Mouse (Mus musculus): ENCODE measurements around the gene Tmem243. TPM values are rescaled to one million over a fixed set of nuclear protein-coding genes. Genes with fewer than 3 reads are reported as not detected.
A peak's percentile ranks its signal among the peaks of the same experiment; 100 is the strongest.
"Not testable (repeated sequence)": the region's sequence is repeated elsewhere in the genome, so short reads cannot be mapped to it uniquely, and the experiment has no call there.

Tmem243 gene
- total RNA-seq, 2 experiments from 2014 or later, result 10.0 to 12.3 TPM

DNA sequence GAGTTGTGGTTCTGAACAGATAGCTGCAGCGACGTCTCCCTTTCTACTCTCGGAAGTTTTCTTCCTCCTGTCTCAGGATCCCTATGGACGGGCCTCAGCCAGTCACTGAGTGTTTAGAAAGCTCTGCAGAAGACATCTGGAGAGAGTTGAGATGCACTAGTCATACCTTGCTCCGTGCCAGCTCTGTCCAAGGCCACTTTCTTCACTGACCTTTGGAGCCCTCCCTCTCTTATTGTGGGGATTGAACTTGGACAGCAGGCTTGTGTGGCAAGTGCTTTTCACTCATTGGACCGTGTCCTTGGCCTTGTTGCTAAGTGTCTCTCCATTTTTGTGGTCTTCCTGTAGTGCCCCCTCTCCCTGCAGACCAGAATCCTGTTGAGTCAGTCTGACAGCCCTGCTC, 6.3 kb downstream of the Tmem243 start:
- DNase-seq, result no peak

DNA sequence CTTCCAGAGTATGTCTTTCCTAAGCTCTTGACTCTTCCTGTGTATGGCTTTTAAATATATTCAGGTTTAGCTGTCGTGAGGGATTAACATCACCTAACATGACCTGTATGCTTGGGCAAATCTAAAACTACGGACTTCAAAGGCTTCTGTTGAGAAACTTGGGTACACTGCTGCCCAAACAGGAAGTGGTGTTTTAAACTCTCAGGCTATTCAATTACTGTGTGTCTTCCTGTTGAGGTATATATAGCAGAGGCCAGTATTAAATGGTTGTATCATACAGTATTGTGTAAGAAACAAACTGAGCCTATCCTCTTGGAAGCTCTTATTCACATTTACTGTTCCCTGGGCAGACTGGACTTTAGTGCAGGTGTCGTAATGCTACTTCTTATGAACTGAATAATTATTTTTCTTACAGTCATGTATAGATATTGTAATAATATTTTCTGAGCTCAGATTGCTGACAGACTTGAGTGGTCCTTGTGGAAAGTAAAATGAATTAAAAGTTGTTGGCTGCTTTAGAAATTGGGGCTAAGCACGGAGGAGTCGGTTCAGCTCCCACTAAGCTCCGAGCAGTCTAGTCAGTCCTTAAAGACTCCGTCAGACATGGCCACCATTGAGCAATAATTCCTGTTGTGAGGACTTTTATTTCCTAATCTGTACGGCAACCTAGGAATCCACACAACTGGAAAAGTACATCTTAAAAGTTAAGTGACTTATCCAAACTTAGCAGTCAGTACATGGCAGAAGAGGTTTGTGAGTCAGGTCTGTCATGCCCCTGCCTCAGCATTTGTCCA, 7.0 kb downstream of the Tmem243 start:
- DNase-seq, result no peak

DNA sequence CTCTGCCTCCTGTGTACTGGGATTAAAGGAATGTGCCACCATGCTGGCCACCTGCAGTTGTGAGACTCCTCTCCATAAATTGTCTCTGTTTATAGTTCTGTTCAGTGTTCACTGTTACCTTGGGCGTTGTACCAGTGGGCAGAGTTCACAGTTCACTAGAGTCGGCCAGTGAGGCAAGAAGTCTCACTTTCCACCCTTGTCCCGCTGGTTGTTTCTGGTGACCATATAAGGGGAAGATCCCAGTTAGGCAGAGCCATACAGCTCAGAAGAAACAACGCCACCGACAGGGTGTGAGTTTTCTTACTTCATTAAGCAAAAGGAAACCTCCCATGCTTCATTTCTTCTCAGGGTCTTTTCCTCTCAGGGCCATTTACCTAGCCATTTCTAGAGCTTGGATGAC, 8.0 kb downstream of the Tmem243 start:
- no peak for DNase-seq

DNA sequence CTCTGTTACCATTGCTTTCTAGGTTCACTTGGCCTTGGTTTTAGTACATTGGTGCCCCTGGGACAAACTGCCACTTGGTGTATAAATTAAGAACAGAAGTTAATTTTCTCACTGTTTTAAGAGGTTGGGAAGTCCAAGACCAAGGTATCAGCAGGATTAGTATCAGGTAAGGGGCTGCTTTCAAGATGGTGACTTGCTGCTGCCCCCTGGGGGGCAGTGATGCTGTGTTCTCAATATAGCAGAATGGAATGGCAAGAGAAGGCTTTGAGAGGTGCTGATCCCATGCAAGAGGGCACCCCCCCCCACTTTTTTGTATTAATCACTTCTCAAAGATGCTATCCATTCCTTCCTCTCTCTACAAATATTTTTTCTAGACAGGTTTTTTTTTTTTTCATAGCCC, 9.1 kb downstream of the Tmem243 start:
- no peak for DNase-seq

DNA sequence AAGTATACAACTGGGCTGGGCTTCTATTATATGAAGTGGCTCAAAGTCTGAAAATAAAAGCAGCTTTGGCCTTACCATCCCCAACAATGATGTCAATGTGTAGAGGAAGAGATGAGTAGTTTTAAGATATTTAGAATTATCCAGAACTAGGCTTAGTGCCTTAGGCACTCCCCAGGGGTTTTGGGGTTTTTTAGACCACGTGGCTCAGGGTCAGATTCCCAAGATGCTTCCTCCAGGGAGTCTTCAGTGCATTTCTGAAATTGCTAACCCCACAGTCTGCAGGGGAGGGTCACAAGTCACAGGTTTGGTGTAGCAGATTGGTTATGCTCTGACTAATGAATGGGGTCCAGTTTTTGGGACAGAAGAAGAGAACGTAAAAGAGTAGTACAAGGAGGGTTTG, 10.8 kb downstream of the Tmem243 start:
- DNase-seq, result no peak

DNA sequence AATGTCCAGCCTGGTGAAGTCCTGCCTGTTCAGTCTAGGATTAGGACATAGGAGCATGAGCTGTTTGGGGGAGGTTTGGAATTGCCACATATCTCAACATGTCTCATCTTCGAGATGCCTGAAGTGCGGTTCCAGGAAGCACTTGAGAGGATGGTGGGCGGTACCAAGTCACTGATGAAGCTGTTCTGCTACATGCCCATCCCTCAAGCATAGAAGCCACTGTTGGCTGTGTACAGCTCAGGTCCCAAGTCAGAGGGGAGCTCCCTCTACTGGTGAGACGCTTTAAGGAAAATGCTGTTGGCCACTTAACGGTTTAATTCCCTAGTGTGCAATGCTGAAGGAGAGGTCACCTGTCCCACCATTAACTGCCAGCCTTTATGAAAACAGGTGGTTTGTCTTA, 11.3 kb downstream of the Tmem243 start:
- peak; percentile 53 to 75 for DNase-seq

DNA sequence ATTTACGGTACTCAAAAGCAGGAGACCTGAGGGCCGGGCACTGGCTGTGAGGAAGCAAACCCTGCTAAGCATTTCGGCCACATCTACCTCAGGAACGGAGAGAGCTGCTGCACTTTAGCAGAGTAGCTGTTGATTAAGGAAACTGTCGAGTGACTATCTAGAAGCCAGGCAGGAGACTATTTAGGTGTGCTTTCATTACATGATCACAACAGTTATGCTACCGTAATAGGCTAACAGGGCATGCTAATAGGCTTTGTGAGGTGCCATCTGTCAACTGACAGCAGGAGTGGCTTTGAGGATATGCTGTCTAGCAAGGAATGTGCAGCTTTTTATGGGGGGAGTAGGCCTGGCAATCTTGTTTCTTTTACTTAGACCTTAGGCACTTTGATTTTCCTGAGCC, 13.7 kb downstream of the Tmem243 start:
- no peak for DNase-seq

DNA sequence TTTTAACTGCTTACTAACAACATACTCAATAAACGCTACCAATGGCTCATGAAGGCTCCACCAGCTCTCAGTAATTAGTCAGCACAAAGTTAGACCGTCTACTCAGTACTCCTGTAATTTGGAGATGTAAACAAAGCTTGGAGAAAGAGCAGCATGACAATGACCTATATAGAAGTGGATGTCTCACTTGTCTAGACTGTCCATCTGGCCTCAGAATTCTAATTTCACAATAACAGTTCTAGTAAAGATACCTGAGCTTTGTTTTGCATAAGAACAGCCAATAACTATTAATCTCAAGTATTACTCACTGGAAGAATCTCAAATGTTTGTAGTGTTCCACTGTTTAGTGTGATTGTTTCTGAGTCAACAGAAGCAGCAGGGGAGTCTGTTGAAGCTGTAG, 23.7 kb downstream of the Tmem243 start:
- no peak for DNase-seq

DNA sequence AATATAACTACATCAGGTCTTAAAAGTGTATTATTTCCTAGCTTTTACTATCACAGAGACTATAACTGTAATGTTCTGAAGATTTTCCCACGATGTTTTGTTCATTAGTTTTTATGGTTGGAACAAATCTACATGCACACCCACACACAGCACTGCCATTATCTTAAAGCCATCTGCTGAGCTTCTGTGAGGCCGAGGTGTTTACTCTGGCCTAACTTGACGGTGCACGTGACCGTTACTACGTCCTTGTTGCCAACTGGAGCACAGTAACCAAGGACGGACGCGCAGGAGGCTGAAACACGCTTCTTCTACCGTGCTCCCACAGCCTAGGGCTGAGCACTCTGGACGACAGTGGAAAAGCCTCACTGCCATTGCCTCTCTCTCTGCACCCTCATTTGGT, 28.1 kb downstream of the Tmem243 start:
- DNase-seq, result no peak

DNA sequence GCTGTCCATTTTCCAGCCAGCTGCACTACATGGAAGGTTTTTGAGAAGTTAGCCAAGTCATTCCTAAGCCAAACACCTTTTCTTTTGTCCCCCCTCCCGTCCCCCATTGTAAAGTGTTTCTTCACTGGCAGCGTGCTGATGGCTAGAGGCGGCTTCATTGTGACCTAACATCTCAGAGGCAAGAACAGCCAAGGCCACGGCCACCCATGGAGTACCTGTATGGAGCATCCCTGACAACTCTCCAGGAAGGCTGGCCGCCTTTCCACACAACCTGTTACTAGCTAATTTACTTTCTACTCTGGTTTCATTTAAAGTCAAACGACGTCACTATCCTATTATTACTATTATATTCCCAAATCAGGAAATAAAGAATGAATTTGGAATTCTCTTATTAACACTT, 31.3 kb downstream of the Tmem243 start:
- DNase-seq, result no peak

DNA sequence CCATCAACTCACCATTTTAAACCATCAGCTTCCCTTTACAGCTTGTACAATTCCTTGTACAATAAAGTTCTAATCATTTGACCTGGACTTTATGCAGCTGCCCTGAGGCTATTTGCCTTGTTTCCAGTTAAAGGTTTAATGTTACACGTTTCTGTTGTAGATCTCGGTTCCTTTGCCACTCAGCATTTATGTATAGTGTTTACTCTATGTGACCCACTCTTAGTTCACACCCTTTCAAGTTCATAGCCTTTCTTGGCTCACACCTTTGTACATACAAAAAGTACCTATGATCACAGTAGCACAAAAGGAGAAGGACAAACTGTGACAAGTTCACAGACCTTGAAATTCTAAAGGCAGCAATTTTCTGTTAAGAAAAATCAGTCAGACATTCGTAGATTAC, 35.1 kb downstream of the Tmem243 start:
- DNase-seq, result no peak

DNA sequence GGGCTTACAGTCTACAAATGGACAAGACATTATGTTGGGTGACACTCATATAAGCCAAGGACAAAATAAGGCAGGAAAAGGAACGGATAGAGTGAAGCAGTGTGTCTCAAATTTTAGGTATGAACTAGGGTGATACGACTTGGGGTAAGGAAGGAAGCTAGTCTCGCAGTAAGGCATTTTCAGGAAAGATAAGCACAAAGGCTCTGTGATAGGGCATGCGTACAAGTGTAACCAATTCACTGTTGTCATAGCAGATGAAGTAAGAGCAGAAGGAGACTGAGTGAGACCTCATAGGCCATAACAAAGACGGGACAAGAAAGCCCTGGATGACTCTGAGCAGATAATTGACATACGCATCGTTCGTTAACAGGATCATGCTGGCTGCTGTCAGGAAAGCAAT, 40.3 kb downstream of the Tmem243 start:
- DNase-seq, result no peak

DNA sequence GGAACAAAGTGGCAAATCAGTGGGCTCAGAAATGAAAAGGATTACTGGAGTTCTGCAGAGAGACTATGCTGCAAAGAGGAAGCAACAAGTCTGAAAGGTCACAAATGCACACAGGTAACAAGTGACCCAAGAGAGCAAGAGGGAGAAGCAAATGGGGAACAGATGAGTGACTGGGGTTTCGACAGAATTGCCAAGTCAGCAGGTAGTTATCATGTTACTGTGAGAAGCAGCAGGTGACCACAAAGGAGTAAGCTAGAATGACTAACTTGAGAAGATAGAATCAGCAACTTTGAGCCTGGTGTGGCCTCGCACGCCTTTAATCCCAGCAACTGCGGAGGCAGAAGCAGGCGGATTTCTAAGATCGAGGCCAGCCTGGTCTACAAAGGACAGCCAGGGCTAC, 41.9 kb downstream of the Tmem243 start:
- DNase-seq, result no peak

DNA sequence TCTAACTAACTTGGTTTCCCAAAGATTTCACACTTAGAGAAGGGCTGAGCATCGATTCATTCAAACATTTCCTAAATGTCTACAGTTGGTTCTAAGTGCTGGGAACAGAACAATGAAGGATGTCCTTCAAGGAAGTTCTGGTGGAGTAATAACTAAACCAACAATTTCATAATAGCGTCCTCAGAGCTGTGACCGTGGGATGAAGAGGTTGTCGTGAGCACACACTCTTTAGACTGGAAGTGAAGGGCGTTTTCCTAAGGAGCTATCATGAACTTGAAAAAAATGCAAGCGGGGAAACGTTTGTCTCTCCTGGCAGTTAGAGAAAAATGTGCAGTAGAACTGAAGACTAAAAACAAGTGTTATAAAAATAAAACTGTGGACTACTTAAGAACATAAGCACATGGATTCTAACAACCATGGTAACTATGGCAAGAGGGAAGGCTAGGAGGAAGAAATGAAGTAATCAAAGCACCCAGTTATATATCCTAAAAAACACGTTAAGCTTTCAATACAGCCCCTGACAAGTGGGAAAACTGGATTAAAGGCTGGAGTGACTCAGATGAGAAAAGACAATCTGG, 48.9 kb downstream of the Tmem243 start:
- DNase-seq, result no peak

DNA sequence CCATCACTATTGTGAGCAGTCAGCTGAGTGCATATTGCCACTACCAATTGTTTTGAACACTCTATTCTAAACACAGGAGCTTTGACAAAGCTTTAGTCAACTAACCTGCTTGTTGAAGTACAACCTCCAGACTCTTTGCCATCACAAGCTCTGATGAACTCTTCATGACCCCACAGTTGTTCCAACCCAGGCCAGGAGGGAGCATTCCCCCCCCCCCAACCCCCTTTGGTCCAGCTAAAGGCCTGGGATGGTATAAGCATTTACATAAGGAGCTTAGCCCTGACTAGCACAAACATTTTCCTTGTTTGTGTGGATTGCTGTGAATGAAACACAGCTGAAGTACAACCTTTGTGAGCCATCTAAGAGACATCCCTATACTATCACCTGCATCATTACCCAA, 56.3 kb downstream of the Tmem243 start:
- DNase-seq, result no peak

DNA sequence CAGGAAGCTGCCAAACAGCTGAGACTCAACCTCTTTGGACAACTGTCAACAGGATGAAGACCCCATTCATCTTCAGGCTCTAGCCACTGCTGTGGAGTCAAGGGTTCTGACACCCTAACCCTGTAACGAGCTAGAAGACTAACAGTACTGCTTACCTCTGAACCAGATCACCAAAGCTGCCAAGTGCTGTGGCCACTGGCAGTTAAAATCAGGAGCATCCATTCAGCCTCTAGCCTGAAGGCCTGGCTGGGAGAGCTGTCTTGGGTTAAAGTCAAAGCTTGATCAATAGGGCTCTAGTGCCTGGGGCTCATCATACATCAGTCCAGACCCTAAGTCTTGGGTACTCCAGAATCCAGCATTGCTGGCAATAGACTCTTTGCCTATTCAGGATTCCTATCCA, 56.9 kb downstream of the Tmem243 start:
- no peak for DNase-seq

DNA sequence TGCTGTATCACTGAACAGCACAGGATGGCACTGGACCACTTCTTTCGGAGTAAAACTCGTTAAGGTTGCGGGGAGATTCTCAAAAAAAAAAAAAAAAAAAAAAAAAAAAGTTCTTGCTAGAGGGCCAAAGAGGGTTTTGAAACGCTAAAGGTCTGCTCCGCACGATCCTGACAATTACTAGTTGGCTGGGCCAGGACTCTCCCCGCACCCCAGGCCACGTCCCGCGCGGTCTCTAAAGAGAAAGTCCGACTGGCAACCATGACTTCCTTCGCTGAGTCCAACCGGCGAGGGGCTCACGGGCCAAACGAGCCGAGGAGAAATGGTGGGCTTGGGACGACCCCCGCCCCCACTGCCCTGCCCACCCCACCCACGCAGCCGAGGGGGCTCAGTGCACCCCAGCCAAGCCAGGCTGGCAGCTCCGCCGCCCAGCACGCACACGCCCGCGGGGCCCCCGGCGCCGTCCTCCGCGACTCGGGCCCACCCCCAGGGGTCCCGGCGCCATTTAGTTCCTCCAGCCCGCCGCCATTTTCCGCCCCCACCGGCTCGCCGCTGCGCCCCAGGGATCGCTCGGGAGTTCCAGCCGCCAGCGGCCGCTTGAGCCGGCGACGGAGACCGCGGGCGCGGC, 60.5 kb downstream of the Tmem243 start:
- DNase-seq, result peak; percentile 41 to 47

DNA sequence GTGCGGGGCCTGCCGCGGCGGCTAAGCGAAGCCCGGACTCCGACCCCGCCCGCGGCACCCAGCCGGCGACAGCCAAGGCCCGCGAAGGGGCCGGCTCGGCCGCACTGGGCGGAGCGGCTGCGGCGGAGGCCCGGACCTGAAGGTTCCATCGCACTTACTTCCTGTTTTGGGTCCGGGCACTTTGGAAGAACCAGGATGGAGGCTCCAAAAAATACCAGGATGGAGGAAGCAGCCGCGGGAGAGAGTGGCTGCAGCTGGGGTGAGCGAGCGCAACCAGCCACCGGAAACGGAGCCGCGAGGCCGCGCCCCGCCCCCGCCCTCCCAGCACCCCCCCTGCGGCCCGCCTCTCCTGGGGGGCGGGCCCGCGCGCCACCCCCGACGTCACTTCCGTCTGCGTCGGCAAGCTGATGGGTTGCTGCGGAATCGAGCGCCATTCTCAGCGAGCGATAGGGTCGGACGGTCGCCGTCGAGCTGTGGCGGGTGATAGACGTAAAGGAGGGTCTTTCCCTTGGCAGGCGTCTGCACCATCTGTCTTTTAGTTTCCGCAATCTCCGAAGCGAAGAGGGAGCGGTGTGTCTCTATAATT, 61.1 kb downstream of the Tmem243 start, which contains the start of gene Dmtf1:
TSS of gene Dmtf1 (minus strand) at position 321 of the 586 bp plus-strand sequence.
- peak; percentile 90 to 94 for DNase-seq

DNA sequence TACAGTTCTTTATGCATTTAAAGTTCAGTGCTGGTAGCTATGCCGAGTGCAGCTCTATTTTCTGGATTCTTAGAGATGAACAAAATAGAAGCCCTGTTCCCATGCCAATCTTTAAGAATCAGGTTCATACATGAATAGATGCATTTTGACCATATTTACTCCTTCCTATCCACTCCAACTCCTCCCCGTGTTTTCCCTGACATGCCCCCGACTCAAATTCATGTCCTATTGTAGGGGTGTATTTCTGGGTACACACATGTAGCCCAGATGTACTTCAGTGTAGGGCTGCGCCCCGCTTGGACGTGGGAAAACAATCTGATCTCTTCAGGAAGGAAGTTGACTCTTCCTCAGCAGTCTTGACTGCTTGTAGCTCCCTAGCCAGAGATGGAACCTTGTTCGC, 61.6 kb downstream of the Tmem243 start:
- peak in 1 of 2 experiments; percentile 26 for DNase-seq

DNA sequence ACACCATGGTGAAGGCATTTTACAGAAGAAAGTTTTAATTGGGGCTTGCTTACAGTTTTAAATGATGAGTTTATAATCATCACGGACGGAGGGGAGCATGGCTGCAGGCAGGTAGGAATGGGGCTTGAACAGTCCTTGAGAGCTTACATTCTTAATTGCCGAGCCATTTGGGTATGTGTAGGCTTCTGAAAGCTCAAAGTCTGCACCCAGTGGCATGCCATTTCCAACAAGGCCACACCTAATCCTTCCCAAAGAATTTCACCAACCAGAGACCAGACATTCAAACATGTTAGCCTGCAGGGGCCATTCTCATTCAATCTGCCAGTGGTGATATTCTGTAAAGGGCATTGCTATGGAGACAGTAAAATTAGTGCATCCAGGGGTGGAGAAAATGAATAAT, 62.9 kb downstream of the Tmem243 start:
- no peak for DNase-seq

DNA sequence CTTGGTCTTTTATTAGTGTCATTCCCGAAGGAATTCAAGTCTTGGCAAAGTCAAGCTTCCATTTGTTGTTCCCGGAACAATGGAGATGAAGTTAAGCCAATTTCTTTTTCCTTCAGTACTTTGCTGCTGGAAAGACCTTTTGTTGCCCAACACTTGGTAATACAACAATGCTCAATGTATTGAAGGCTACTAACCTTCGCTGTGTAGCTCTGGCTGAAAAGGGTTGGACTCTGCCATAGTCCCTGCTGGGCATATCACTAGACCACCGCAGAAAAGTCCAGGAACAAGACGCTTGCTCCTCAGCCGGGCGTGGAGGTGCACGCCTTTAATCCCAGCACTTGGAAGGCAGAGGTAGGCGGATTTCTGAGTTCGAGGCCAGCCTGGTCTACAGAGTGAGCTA, 64.7 kb downstream of the Tmem243 start:
- DNase-seq, result peak in 1 of 2 experiments; percentile 6

DNA sequence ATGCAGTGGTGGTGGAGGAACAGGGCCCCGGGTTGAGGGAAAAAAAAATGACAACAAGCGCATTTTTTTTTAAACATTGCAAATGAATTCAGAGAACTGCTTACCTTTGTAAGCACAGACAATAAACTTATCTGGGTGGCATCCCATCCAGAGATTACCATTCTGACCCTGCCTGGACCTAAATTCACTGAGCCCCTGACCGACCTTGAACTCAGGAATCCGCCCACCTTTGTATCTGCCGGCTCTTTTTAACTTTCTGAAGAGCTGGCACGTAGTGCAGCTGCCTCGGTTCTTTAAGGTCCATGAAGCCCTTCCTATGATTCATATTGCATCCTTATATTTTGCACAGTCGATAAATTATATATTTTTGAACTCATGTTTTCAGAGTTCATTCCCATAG, 65.9 kb downstream of the Tmem243 start:
- no peak for DNase-seq

DNA sequence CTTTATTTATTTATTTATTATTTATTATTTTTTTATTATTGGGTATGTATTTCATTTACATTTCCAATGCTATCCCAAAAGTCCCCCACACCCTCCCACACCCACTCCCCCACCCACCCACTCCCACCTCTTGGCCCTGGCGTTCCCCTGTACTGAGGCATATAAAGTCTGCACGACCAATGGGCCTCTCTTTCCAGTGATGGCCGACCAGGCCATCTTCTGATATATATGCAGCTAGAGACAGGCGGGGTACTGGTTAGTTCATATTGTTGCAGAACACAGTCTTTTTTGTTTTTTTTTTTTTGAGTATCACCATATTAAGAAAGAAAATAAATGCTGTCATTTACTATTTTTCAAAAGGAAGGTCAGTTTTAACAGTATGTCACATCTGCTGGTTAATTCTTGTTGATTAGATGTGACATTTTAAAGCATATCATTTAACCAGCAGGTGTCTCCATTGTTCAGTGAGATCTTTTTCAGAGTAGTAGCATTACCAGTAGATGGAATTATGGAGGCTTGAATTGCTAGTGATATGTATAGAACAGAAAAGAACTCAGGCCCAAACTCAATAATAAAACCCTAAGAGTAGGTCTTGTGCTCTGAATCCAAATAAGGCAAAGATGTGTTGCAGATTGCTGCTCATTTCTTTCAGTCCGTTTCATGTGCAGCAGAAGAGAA, 69.0 kb downstream of the Tmem243 start:
- DNase-seq, result not testable (repeated sequence)
